16 mouse cellular contexts compared by ENCODE assay signal in genomic region chr7:95954511-95954910, GRCm38 (mm10).
DNase-seq lines count a peak whose midpoint lies in the region; ATAC-seq lines count a peak whose summit lies in the region.
"Had no signal": no experiment of that assay in that cellular context is flagged by ENCODE, and none has a peak within 500 bp of the region (broad histone marks: within the 10 kb centered on the region; RNA-seq: fewer than 3 reads in every experiment).

No protein-coding gene starts in this region.

- no peaks in the 10 kb centered on the region for H3K27me3 ChIP-seq in lung, embryonic 15.5 days
- no peaks in the 10 kb centered on the region for H3K27me3 ChIP-seq in midbrain, embryonic 11.5 days (ENCODE audit: control insufficient read depth, insufficient read depth, low read length)
- H3K27me3 ChIP-seq: embryonic facial prominence, embryonic 12.5 days; forebrain, embryonic 15.5 days; heart, embryonic 13.5 days had no signal

- 78% methylated on average over 2 of the region's 2 CpGs for WGBS in lung, embryonic 15.5 days
- WGBS in midbrain, embryonic 11.5 days = 95% methylated on average over 2 of the region's 2 CpGs

- no peak overlapping the region for H3K4me2 ChIP-seq in lung, embryonic 15.5 days
- no peak overlapping the region for H3K4me2 ChIP-seq in midbrain, embryonic 11.5 days
- H3K4me2 ChIP-seq: embryonic facial prominence, embryonic 12.5 days; forebrain, embryonic 15.5 days; heart, embryonic 13.5 days had no signal

- DNase-seq in frontal cortex, postnatal 36 days (ENCODE audit: low spot score in 2 of 2) = no peak
- no peak for DNase-seq in lung, postnatal 14 days
- peak; percentile 40 for DNase-seq in right cerebral cortex, adult 18-20 months
- DNase-seq in right cerebral cortex, postnatal 14 days = no peak
- no peak for DNase-seq in midbrain, embryonic 11.5 days (ENCODE audit: low spot score, missing footprints)
- DNase-seq: adrenal gland, postnatal 10 days; cerebellum, adult 11-12 months; cerebellum, adult 9-10 months; cerebellum, postnatal 25 days; gastrocnemius, postnatal 14 days; heart, postnatal 36 days had no signal

- no peak overlapping the region for H3K4me3 ChIP-seq in lung, embryonic 15.5 days
- H3K4me3 ChIP-seq in midbrain, embryonic 11.5 days (ENCODE audit: low read depth, low read length) = no peak overlapping the region
- H3K4me3 ChIP-seq: embryonic facial prominence, embryonic 12.5 days; forebrain, embryonic 15.5 days; heart, embryonic 13.5 days had no signal

- peaks cover 12% of the 10 kb centered on the region for H3K4me1 ChIP-seq in lung, embryonic 15.5 days
- no peaks in the 10 kb centered on the region for H3K4me1 ChIP-seq in midbrain, embryonic 11.5 days (ENCODE audit: control insufficient read depth, insufficient read depth, low read length)
- H3K4me1 ChIP-seq: embryonic facial prominence, embryonic 12.5 days had no signal

- H3K9ac ChIP-seq in lung, embryonic 15.5 days = no peak overlapping the region
- H3K9ac ChIP-seq in midbrain, embryonic 11.5 days (ENCODE audit: low read length) = no peak overlapping the region
- H3K9ac ChIP-seq: embryonic facial prominence, embryonic 12.5 days; forebrain, embryonic 15.5 days; heart, embryonic 13.5 days had no signal

- H3K9me3 ChIP-seq in lung, embryonic 15.5 days = no peaks in the 10 kb centered on the region
- no peaks in the 10 kb centered on the region for H3K9me3 ChIP-seq in midbrain, embryonic 11.5 days (ENCODE audit: control insufficient read depth, low read length)
- H3K9me3 ChIP-seq: embryonic facial prominence, embryonic 12.5 days; forebrain, embryonic 15.5 days; heart, embryonic 13.5 days had no signal

- peak overlapping the region; percentile 37 for H3K27ac ChIP-seq in lung, embryonic 15.5 days
- H3K27ac ChIP-seq in midbrain, embryonic 11.5 days (ENCODE audit: low read depth, low read length) = no peak overlapping the region
- H3K27ac ChIP-seq: embryonic facial prominence, embryonic 12.5 days; forebrain, embryonic 15.5 days; heart, embryonic 13.5 days had no signal

- ATAC-seq in frontal cortex, adult (ENCODE audit: low TSS enrichment) = peak; percentile 89
- peak; percentile 78 for ATAC-seq in lung, embryonic 15.5 days (ENCODE audit: borderline replicate concordance, extremely low read depth, low FRiP score, low TSS enrichment)
- no peak for ATAC-seq in midbrain, embryonic 11.5 days (ENCODE audit: low FRiP score)
- ATAC-seq: forebrain, embryonic 15.5 days had no signal

- H3K36me3 ChIP-seq in lung, embryonic 15.5 days = no peaks in the 10 kb centered on the region
- H3K36me3 ChIP-seq in midbrain, embryonic 11.5 days (ENCODE audit: control insufficient read depth, insufficient read depth, low read length) = no peaks in the 10 kb centered on the region
- H3K36me3 ChIP-seq: embryonic facial prominence, embryonic 12.5 days; forebrain, embryonic 15.5 days; heart, embryonic 13.5 days had no signal
